In genomic region chr7:99671544-99672435, GRCm38 (mm10) we compare ENCODE assay signal across 1 mouse cellular context.
TF ChIP-seq lines count a peak whose summit lies in the region.

No protein-coding gene starts in this region.

TF ChIP-seq in MEL, 35 proteins besides CTCF, POLR2A, EP300 and RAD21:
- TF ChIP-seq ETS1 (IDR thresholded peaks at IDR 0.05; ENCODE audit: low read depth, low read length) = peak; percentile 91
- no peak for TF ChIP-seq NELFE (IDR thresholded peaks at IDR 0.05; ENCODE audit: low read depth, low read length)
- no peak for TF ChIP-seq E2F4 (IDR thresholded peaks at IDR 0.05; ENCODE audit: borderline replicate concordance, low read depth, low read length)
- no peak for TF ChIP-seq RCOR1 (IDR thresholded peaks at IDR 0.05; ENCODE audit: low read depth, low read length)
- no peak for TF ChIP-seq ELF1 (IDR thresholded peaks at IDR 0.05; ENCODE audit: low read depth, low read length)
- TF ChIP-seq HCFC1 (IDR thresholded peaks at IDR 0.05; ENCODE audit: low read depth, low read length) = no peak
- TF ChIP-seq CHD2 (IDR thresholded peaks at IDR 0.05; ENCODE audit: low read length) = no peak
- no peak for TF ChIP-seq USF2 (IDR thresholded peaks at IDR 0.05; ENCODE audit: borderline replicate concordance in 1 of 2, insufficient read depth in 1 of 2, low read depth in 1 of 2, low read length in 2 of 2)
- TF ChIP-seq UBTF (IDR thresholded peaks at IDR 0.05; ENCODE audit: borderline replicate concordance, insufficient read depth, low read depth, low read length) = no peak
- 0 out of 2 replicates have a peak, but pooled peaks have one; percentile 56 for TF ChIP-seq GATA1 (IDR thresholded peaks at IDR 0.05; ENCODE audit: low read depth, low read length)
- TF ChIP-seq BHLHE40 (IDR thresholded peaks at IDR 0.05; ENCODE audit: borderline replicate concordance, low read depth, low read length) = no peak
- no peak for TF ChIP-seq MAFK (IDR thresholded peaks at IDR 0.05; ENCODE audit: borderline replicate concordance, low read depth, low read length)
- TF ChIP-seq MAX (IDR thresholded peaks at IDR 0.05; ENCODE audit: low read length) = no peak
- no peak for TF ChIP-seq POLR2AphosphoS2 (IDR thresholded peaks at IDR 0.05; ENCODE audit: low read length)
- no peak for TF ChIP-seq ZMIZ1 (IDR thresholded peaks at IDR 0.05; ENCODE audit: low read depth, low read length)
- no peak for TF ChIP-seq ZC3H11A (IDR thresholded peaks at IDR 0.05; ENCODE audit: low read depth, low read length)
- 0 out of 2 replicates have a peak, but pooled peaks have one; percentile 43 for TF ChIP-seq TCF12 (IDR thresholded peaks at IDR 0.05; ENCODE audit: low read depth, low read length)
- TF ChIP-seq ZNF384 (IDR thresholded peaks at IDR 0.05; ENCODE audit: low read depth, low read length) = no peak
- peak; percentile 76; the same call in 1 of the 2 replicates for TF ChIP-seq JUND (IDR thresholded peaks at IDR 0.05; ENCODE audit: low read depth, low read length)
- no peak for TF ChIP-seq SMC3 (IDR thresholded peaks at IDR 0.05; ENCODE audit: low read depth, low read length)
- TF ChIP-seq TAL1 (IDR thresholded peaks at IDR 0.05; ENCODE audit: low read length) = peak; percentile 42
- TF ChIP-seq SIN3A (IDR thresholded peaks at IDR 0.05; ENCODE audit: low read length) = no peak
- no peak for TF ChIP-seq ZKSCAN1 (IDR thresholded peaks at IDR 0.05; ENCODE audit: low read depth, low read length)
- TF ChIP-seq CHD1 (IDR thresholded peaks at IDR 0.05; ENCODE audit: low read depth, low read length) = no peak
TF ChIP-seq in MEL: peak in this region for 5.
